Mouse (Mus musculus) spleen, adult 2 months (tissue): ENCODE results near the gene M1ap.

Source experiments
- CTCF ChIP-seq: fragments of 200-500 bp; IDR thresholded peaks from 2 replicates; pipeline ENCODE4 v1.5.1; 2011; ENCODE audit warnings: mild to moderate bottlenecking, inconsistent platforms; ENCODE audit not compliant: insufficient read depth, insufficient read length, insufficient replicate concordance; ENCODE audit errors: extremely low read depth
- POLR2A ChIP-seq: fragments of 200-500 bp; IDR thresholded peaks from 2 replicates; pipeline ENCODE4 v1.6.1; 2011; ENCODE audit warnings: low read depth, low read length, inconsistent platforms

- no peak for TF ChIP-seq CTCF
- no peak for TF ChIP-seq POLR2A
Measured at GRCm38 (mm10) chr6:83027706-83028105, 81.0 kb downstream of the M1ap start.
